Mouse (Mus musculus) brain, embryonic 14.5 days (tissue): Measurements from ENCODE around the gene Acsbg1.

Experiments used
- CTCF ChIP-seq: fragments of 200-500 bp; IDR thresholded peaks from 2 replicates; pipeline ENCODE4 v1.5.1; 2012; ENCODE audit warnings: inconsistent platforms, mild to moderate bottlenecking, moderate library complexity, borderline replicate concordance; ENCODE audit not compliant: insufficient read depth, insufficient read length; ENCODE audit errors: extremely low read depth
- POLR2A ChIP-seq: fragments of 200-500 bp; IDR thresholded peaks from 2 replicates; pipeline ENCODE4 v1.6.1; 2012; ENCODE audit warnings: mild to moderate bottlenecking, inconsistent platforms, borderline replicate concordance; ENCODE audit not compliant: poor library complexity, insufficient read depth, insufficient read length, severe bottlenecking; ENCODE audit errors: extremely low read depth

DNA sequence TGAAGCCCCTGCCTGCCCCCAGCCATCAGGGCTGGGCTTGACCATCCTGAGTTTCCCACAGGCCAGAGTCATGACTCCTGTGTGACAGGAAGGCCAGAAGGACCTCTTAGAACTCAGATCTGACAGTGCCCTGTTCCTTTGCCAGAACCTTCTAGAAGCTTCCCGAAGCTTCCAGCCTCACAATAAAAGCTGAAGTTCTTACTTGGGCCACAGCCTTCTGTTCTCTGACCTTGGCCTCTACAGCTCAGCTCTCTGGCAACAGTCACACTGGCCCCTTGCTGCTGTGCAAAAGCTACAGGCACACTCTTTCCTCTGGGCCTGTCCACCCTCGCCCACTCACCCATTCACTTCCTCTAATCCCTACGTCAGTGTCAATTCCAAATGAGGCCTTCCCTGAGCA lies 10.3 kb upstream of the Acsbg1 start:
- TF ChIP-seq POLR2A (no peak), CTCF (no peak)
